Mouse (Mus musculus): Measurements from ENCODE around the gene Fndc3c1.
"Not testable (repeated sequence)": the region's sequence is repeated elsewhere in the genome, so short reads cannot be mapped to it uniquely, and the experiment has no call there.

Gene Fndc3c1

GRCm38 (mm10) chrX:106485101-106485651 lies at the start of gene Fndc3c1:
Fndc3c1 (minus strand) TSS chrX:106485401.
- no peak for DNase-seq (ENCODE audit: low spot score in 2 of 2)

- DNase-seq (ENCODE audit: low spot score in 2 of 2): no peak
Measured at GRCm38 (mm10) chrX:106486451-106486850, 1.2 kb upstream of the Fndc3c1 start.

GRCm38 (mm10) chrX:106485671-106486070 lies 470 bp upstream of the Fndc3c1 start:
- no peak for DNase-seq (ENCODE audit: low spot score in 2 of 2)

- not testable (repeated sequence) for DNase-seq (ENCODE audit: low spot score in 2 of 2)
Measured at GRCm38 (mm10) chrX:106479891-106480290, 5.3 kb downstream of the Fndc3c1 start.

GRCm38 (mm10) chrX:106385304-106385703 lies 99.9 kb downstream of the Fndc3c1 start:
- DNase-seq (ENCODE audit: low spot score in 2 of 2): no peak

GRCm38 (mm10) chrX:106380608-106381007 lies 104.6 kb downstream of the Fndc3c1 start:
- DNase-seq (ENCODE audit: low spot score in 2 of 2): no peak
